Mouse (Mus musculus): Measurements from ENCODE around the gene Cdh3. TPM values are rescaled to one million over a fixed set of nuclear protein-coding genes. Genes with fewer than 3 reads are reported as not detected.

The Cdh3 gene
- polyA plus RNA-seq, 1 experiment from 2014 or later, result 39.9 TPM

- WGBS, result 30% methylated on average over 3 of the region's 3 CpGs
- peak overlapping the region; percentile 55; the same call in 1 of the 2 replicates for H3K9ac ChIP-seq
- no peaks in the 10 kb centered on the region for H3K9me3 ChIP-seq (replicated peaks)
- H3K27ac ChIP-seq (ENCODE audit: poor library complexity, severe bottlenecking), result peak overlapping the region; percentile 66; the same call in 1 of the 2 replicates
- H3K4me1 ChIP-seq (replicated peaks), result peaks cover 43% of the 10 kb centered on the region
- peak overlapping the region; percentile 74 for H3K4me2 ChIP-seq
- ATAC-seq (ENCODE audit: insufficient number of reproducible peaks, low FRiP score), result no peak
- H3K27me3 ChIP-seq (replicated peaks), result 0 out of 2 replicates have a peak, but pooled peaks cover 6% of the 10 kb centered on the region
- H3K36me3 ChIP-seq, result no peaks in the 10 kb centered on the region
- H3K4me3 ChIP-seq, result peak overlapping the region; percentile 50
Observed at GRCm38 (mm10) chr8:106508456-106508855, 2.2 kb upstream of the Cdh3 start.

GRCm38 (mm10) chr8:106509079-106509780 is 1.5 kb upstream of the Cdh3 start:
- Histone ChIP-seq H3K4me1 (replicated peaks) (peaks cover 48% of the 10 kb centered on the region), H3K9me3 (replicated peaks) (no peaks in the 10 kb centered on the region), H3K27me3 (replicated peaks) (0 out of 2 replicates have a peak, but pooled peaks cover 6% of the 10 kb centered on the region), H3K27ac (ENCODE audit: poor library complexity, severe bottlenecking) (no peak overlapping the region), H3K4me2 (no peak overlapping the region), H3K9ac (no peak overlapping the region), H3K4me3 (no peak overlapping the region), H3K36me3 (no peaks in the 10 kb centered on the region)
- WGBS, result 70% methylated on average over 8 of the region's 8 CpGs
- no peak for ATAC-seq (ENCODE audit: insufficient number of reproducible peaks, low FRiP score)

- Histone ChIP-seq H3K36me3 (peaks cover 10% of the 10 kb centered on the region), H3K9me3 (replicated peaks) (no peaks in the 10 kb centered on the region), H3K4me3 (peak overlapping the region; percentile 71), H3K9ac (peak overlapping the region; percentile 82), H3K27me3 (replicated peaks) (0 out of 2 replicates have a peak, but pooled peaks cover 6% of the 10 kb centered on the region), H3K4me1 (replicated peaks) (peaks cover 47% of the 10 kb centered on the region), H3K4me2 (peak overlapping the region; percentile 80), H3K27ac (ENCODE audit: poor library complexity, severe bottlenecking) (peak overlapping the region; percentile 93)
- peak; percentile 31 for ATAC-seq (ENCODE audit: insufficient number of reproducible peaks, low FRiP score)
- WGBS, result under 1% methylated on average over 22 of the region's 22 CpGs
Observed at GRCm38 (mm10) chr8:106511065-106511501, 392 bp downstream of the Cdh3 start.

GRCm38 (mm10) chr8:106511531-106512041 is 895 bp downstream of the Cdh3 start:
- Histone ChIP-seq H3K4me1 (replicated peaks) (peaks cover 51% of the 10 kb centered on the region), H3K4me2 (peak overlapping the region; percentile 80)

GRCm38 (mm10) chr8:106512475-106513150 is 1.9 kb downstream of the Cdh3 start:
- 47% methylated on average over 7 of the region's 7 CpGs for whole genome bisulfite sequencing
- H3K4me2 ChIP-seq, result peak overlapping the region; percentile 80
- no peaks in the 10 kb centered on the region for H3K9me3 ChIP-seq (replicated peaks)
- peaks cover 55% of the 10 kb centered on the region for H3K4me1 ChIP-seq (replicated peaks)
- no peak for ATAC-seq (ENCODE audit: insufficient number of reproducible peaks, low FRiP score)
- peak overlapping the region; percentile 82 for H3K9ac ChIP-seq
- no peaks in the 10 kb centered on the region for H3K27me3 ChIP-seq (replicated peaks)
- H3K27ac ChIP-seq (ENCODE audit: poor library complexity, severe bottlenecking), result peak overlapping the region; percentile 93
- peaks cover 12% of the 10 kb centered on the region for H3K36me3 ChIP-seq
- H3K4me3 ChIP-seq, result peak overlapping the region; percentile 71

More at GRCm38 (mm10) chr8:106511531-106512041, 895 bp downstream of the Cdh3 start:
- peak; percentile 56 for ATAC-seq (ENCODE audit: insufficient number of reproducible peaks, low FRiP score)
- H3K36me3 ChIP-seq, result peaks cover 10% of the 10 kb centered on the region
- H3K9ac ChIP-seq, result peak overlapping the region; percentile 82
- peak overlapping the region; percentile 71 for H3K4me3 ChIP-seq
- no peaks in the 10 kb centered on the region for H3K9me3 ChIP-seq (replicated peaks)
- 0 out of 2 replicates have a peak, but pooled peaks cover 6% of the 10 kb centered on the region for H3K27me3 ChIP-seq (replicated peaks)
- 0% methylated on average over 30 of the region's 30 CpGs for WGBS
- H3K27ac ChIP-seq (ENCODE audit: poor library complexity, severe bottlenecking), result peak overlapping the region; percentile 93

- H3K27ac ChIP-seq (ENCODE audit: poor library complexity, severe bottlenecking), result peak overlapping the region; percentile 90
- WGBS, result 43% methylated on average over 1 of the region's 1 CpGs
- no peak overlapping the region for H3K9ac ChIP-seq
Observed at GRCm38 (mm10) chr8:106515946-106516479, 5.3 kb downstream of the Cdh3 start.

GRCm38 (mm10) chr8:106516581-106516980 is 5.9 kb downstream of the Cdh3 start:
- H3K4me2 ChIP-seq, result peak overlapping the region; percentile 28
- peak; percentile 67 for ATAC-seq (ENCODE audit: insufficient number of reproducible peaks, low FRiP score)

More at GRCm38 (mm10) chr8:106515946-106516479, 5.3 kb downstream of the Cdh3 start:
- no peaks in the 10 kb centered on the region for H3K9me3 ChIP-seq (replicated peaks)
- no peak overlapping the region for H3K4me2 ChIP-seq
- no peak for ATAC-seq (ENCODE audit: insufficient number of reproducible peaks, low FRiP score)
- H3K4me1 ChIP-seq (replicated peaks), result peaks cover 69% of the 10 kb centered on the region
- no peak overlapping the region for H3K4me3 ChIP-seq
- no peaks in the 10 kb centered on the region for H3K27me3 ChIP-seq (replicated peaks)
- H3K36me3 ChIP-seq, result peaks cover 16% of the 10 kb centered on the region

GRCm38 (mm10) chr8:106518763-106519162 is 8.1 kb downstream of the Cdh3 start:
- peak overlapping the region; percentile 19 for H3K4me2 ChIP-seq
- H3K4me1 ChIP-seq (replicated peaks), result peaks cover 71% of the 10 kb centered on the region
- 2% methylated on average over 3 of the region's 3 CpGs for WGBS
- ATAC-seq (ENCODE audit: insufficient number of reproducible peaks, low FRiP score), result peak; percentile 58
- H3K27me3 ChIP-seq (replicated peaks), result no peaks in the 10 kb centered on the region
- no peak overlapping the region for H3K9ac ChIP-seq
- H3K36me3 ChIP-seq, result peaks cover 23% of the 10 kb centered on the region
- H3K9me3 ChIP-seq (replicated peaks), result no peaks in the 10 kb centered on the region
- H3K4me3 ChIP-seq, result no peak overlapping the region
- H3K27ac ChIP-seq (ENCODE audit: poor library complexity, severe bottlenecking), result peak overlapping the region; percentile 90

More at GRCm38 (mm10) chr8:106516581-106516980, 5.9 kb downstream of the Cdh3 start:
- H3K9me3 ChIP-seq (replicated peaks), result no peaks in the 10 kb centered on the region
- peak overlapping the region; percentile 90 for H3K27ac ChIP-seq (ENCODE audit: poor library complexity, severe bottlenecking)
- 15% methylated on average over 2 of the region's 2 CpGs for WGBS
- no peaks in the 10 kb centered on the region for H3K27me3 ChIP-seq (replicated peaks)
- H3K36me3 ChIP-seq, result peaks cover 16% of the 10 kb centered on the region
- H3K4me1 ChIP-seq (replicated peaks), result peaks cover 74% of the 10 kb centered on the region
- no peak overlapping the region for H3K4me3 ChIP-seq
- no peak overlapping the region for H3K9ac ChIP-seq

- H3K27ac ChIP-seq (ENCODE audit: poor library complexity, severe bottlenecking), result peak overlapping the region; percentile 90
- no peaks in the 10 kb centered on the region for H3K9me3 ChIP-seq (replicated peaks)
- H3K4me1 ChIP-seq (replicated peaks), result peaks cover 77% of the 10 kb centered on the region
- 52% methylated on average over 7 of the region's 7 CpGs for WGBS
- H3K4me3 ChIP-seq, result no peak overlapping the region
- ATAC-seq (ENCODE audit: insufficient number of reproducible peaks, low FRiP score), result no peak
- H3K27me3 ChIP-seq (replicated peaks), result no peaks in the 10 kb centered on the region
- peaks cover 16% of the 10 kb centered on the region for H3K36me3 ChIP-seq
- H3K9ac ChIP-seq, result no peak overlapping the region
- no peak overlapping the region for H3K4me2 ChIP-seq
Observed at GRCm38 (mm10) chr8:106520578-106520977, 9.9 kb downstream of the Cdh3 start.

GRCm38 (mm10) chr8:106521845-106522244 is 11.2 kb downstream of the Cdh3 start:
- no peak for ATAC-seq (ENCODE audit: insufficient number of reproducible peaks, low FRiP score)
- peak overlapping the region; percentile 90 for H3K27ac ChIP-seq (ENCODE audit: poor library complexity, severe bottlenecking)

More at GRCm38 (mm10) chr8:106521845-106522244, 11.2 kb downstream of the Cdh3 start:
- no peak overlapping the region for H3K4me3 ChIP-seq
- no peaks in the 10 kb centered on the region for H3K9me3 ChIP-seq (replicated peaks)
- 36% methylated on average over 9 of the region's 9 CpGs for WGBS
- H3K36me3 ChIP-seq, result peaks cover 16% of the 10 kb centered on the region
- no peak overlapping the region for H3K4me2 ChIP-seq
- peaks cover 76% of the 10 kb centered on the region for H3K4me1 ChIP-seq (replicated peaks)
- no peaks in the 10 kb centered on the region for H3K27me3 ChIP-seq (replicated peaks)
- H3K9ac ChIP-seq, result no peak overlapping the region
